Mouse (Mus musculus): ENCODE measurements at regions not wholly inside any gene's neighbourhood (a gene's known extent, or its start where the extent isn't known, plus 50 kb on each side); places are given as distances from the start of the nearest gene placed in this dataset.
A peak's percentile ranks its signal among the peaks of the same experiment; 100 is the strongest.

- TF ChIP-seq CTCF (IDR thresholded peaks at IDR 0.05; ENCODE audit: extremely low read depth, insufficient read length, insufficient replicate concordance, low read depth, low read length) (no peak), POLR2A (IDR thresholded peaks at IDR 0.05; ENCODE audit: low read depth, low read length) (no peak)
- Histone ChIP-seq H3K27me3 (ENCODE audit: control insufficient read depth, insufficient read depth, low read length) (no peaks in the 10 kb centered on the region), H3K4me1 (ENCODE audit: control insufficient read depth, insufficient read depth, insufficient read length, low read length) (peaks cover 8% of the 10 kb centered on the region; the same call in 1 of the 2 replicates), H3K4me3 (ENCODE audit: low read depth, low read length) (no peak overlapping the region), H3K27ac (ENCODE audit: insufficient read depth, low read depth, low read length) (no peak overlapping the region), H3K36me3 (ENCODE audit: control insufficient read depth, insufficient read depth, low read length) (no peaks in the 10 kb centered on the region)
Observed at GRCm38 (mm10) chr13:80946034-80946433, 62.9 kb downstream of the Arrdc3 start.

- Histone ChIP-seq H3K4me1 (ENCODE audit: control insufficient read depth, insufficient read depth, insufficient read length, low read length) (peaks cover 4% of the 10 kb centered on the region; the same call in 1 of the 2 replicates), H3K27me3 (ENCODE audit: control insufficient read depth, insufficient read depth, low read length) (no peaks in the 10 kb centered on the region), H3K4me3 (ENCODE audit: low read depth, low read length) (no peak overlapping the region), H3K36me3 (ENCODE audit: control insufficient read depth, insufficient read depth, low read length) (no peaks in the 10 kb centered on the region), H3K27ac (ENCODE audit: insufficient read depth, low read depth, low read length) (no peak overlapping the region)
- 93% methylated on average over 6 of the region's 6 CpGs for WGBS
- no peak for TF ChIP-seq CTCF (IDR thresholded peaks at IDR 0.05; ENCODE audit: extremely low read depth, insufficient read length, insufficient replicate concordance, low read depth, low read length)
- no peak for TF ChIP-seq POLR2A (IDR thresholded peaks at IDR 0.05; ENCODE audit: low read depth, low read length)
Observed at GRCm38 (mm10) chr13:80947705-80948104, 64.5 kb downstream of the Arrdc3 start.

- H3K27me3 ChIP-seq (ENCODE audit: control insufficient read depth, insufficient read depth, low read length): no peaks in the 10 kb centered on the region
- WGBS: 52% methylated on average over 6 of the region's 6 CpGs
- H3K27ac ChIP-seq (ENCODE audit: insufficient read depth, low read depth, low read length): peak overlapping the region; percentile 62
- no peak for TF ChIP-seq CTCF (IDR thresholded peaks at IDR 0.05; ENCODE audit: extremely low read depth, insufficient read length, insufficient replicate concordance, low read depth, low read length)
- TF ChIP-seq POLR2A (IDR thresholded peaks at IDR 0.05; ENCODE audit: low read depth, low read length): no peak
- no peaks in the 10 kb centered on the region for H3K36me3 ChIP-seq (ENCODE audit: control insufficient read depth, insufficient read depth, low read length)
- no peak overlapping the region for H3K4me3 ChIP-seq (ENCODE audit: low read depth, low read length)
- H3K4me1 ChIP-seq (ENCODE audit: control insufficient read depth, insufficient read depth, insufficient read length, low read length): peaks cover 4% of the 10 kb centered on the region; the same call in 1 of the 2 replicates
Observed at GRCm38 (mm10) chr13:80949133-80949697, 66.0 kb downstream of the Arrdc3 start.

GRCm38 (mm10) chr13:80950239-80950638 is 67.1 kb downstream of the Arrdc3 start:
- Histone ChIP-seq H3K27me3 (ENCODE audit: control insufficient read depth, insufficient read depth, low read length) (no peaks in the 10 kb centered on the region), H3K27ac (ENCODE audit: insufficient read depth, low read depth, low read length) (no peak overlapping the region), H3K4me1 (ENCODE audit: control insufficient read depth, insufficient read depth, insufficient read length, low read length) (peaks cover 4% of the 10 kb centered on the region; the same call in 1 of the 2 replicates), H3K4me3 (ENCODE audit: low read depth, low read length) (no peak overlapping the region), H3K36me3 (ENCODE audit: control insufficient read depth, insufficient read depth, low read length) (no peaks in the 10 kb centered on the region)
- no peak for TF ChIP-seq CTCF (IDR thresholded peaks at IDR 0.05; ENCODE audit: extremely low read depth, insufficient read length, insufficient replicate concordance, low read depth, low read length)
- TF ChIP-seq POLR2A (IDR thresholded peaks at IDR 0.05; ENCODE audit: low read depth, low read length): no peak
- 83% methylated on average over 2 of the region's 2 CpGs for WGBS

- H3K36me3 ChIP-seq (ENCODE audit: control insufficient read depth, insufficient read depth, low read length): no peaks in the 10 kb centered on the region
- no peak overlapping the region for H3K27ac ChIP-seq (ENCODE audit: insufficient read depth, low read depth, low read length)
- TF ChIP-seq CTCF (IDR thresholded peaks at IDR 0.05; ENCODE audit: extremely low read depth, insufficient read length, insufficient replicate concordance, low read depth, low read length) (no peak), POLR2A (IDR thresholded peaks at IDR 0.05; ENCODE audit: low read depth, low read length) (no peak)
- no peak overlapping the region for H3K4me3 ChIP-seq (ENCODE audit: low read depth, low read length)
- 89% methylated on average over 3 of the region's 3 CpGs for WGBS
- H3K4me1 ChIP-seq (ENCODE audit: control insufficient read depth, insufficient read depth, insufficient read length, low read length): peaks cover 4% of the 10 kb centered on the region; the same call in 1 of the 2 replicates
- no peaks in the 10 kb centered on the region for H3K27me3 ChIP-seq (ENCODE audit: control insufficient read depth, insufficient read depth, low read length)
Observed at GRCm38 (mm10) chr13:80950803-80951202, 67.6 kb downstream of the Arrdc3 start.

- peaks cover 4% of the 10 kb centered on the region; the same call in 1 of the 2 replicates for H3K4me1 ChIP-seq (ENCODE audit: control insufficient read depth, insufficient read depth, insufficient read length, low read length)
- no peaks in the 10 kb centered on the region for H3K27me3 ChIP-seq (ENCODE audit: control insufficient read depth, insufficient read depth, low read length)
- TF ChIP-seq CTCF (IDR thresholded peaks at IDR 0.05; ENCODE audit: extremely low read depth, insufficient read length, insufficient replicate concordance, low read depth, low read length) (no peak), POLR2A (IDR thresholded peaks at IDR 0.05; ENCODE audit: low read depth, low read length) (no peak)
- 87% methylated on average over 3 of the region's 3 CpGs for WGBS
- H3K27ac ChIP-seq (ENCODE audit: insufficient read depth, low read depth, low read length): no peak overlapping the region
- H3K36me3 ChIP-seq (ENCODE audit: control insufficient read depth, insufficient read depth, low read length): no peaks in the 10 kb centered on the region
- no peak overlapping the region for H3K4me3 ChIP-seq (ENCODE audit: low read depth, low read length)
Observed at GRCm38 (mm10) chr13:80951327-80951726, 68.1 kb downstream of the Arrdc3 start.

GRCm38 (mm10) chr13:80952851-80953250 is 69.7 kb downstream of the Arrdc3 start:
- H3K36me3 ChIP-seq (ENCODE audit: control insufficient read depth, insufficient read depth, low read length): no peaks in the 10 kb centered on the region
- no peak for TF ChIP-seq CTCF (IDR thresholded peaks at IDR 0.05; ENCODE audit: extremely low read depth, insufficient read length, insufficient replicate concordance, low read depth, low read length)
- no peak for TF ChIP-seq POLR2A (IDR thresholded peaks at IDR 0.05; ENCODE audit: low read depth, low read length)
- 94% methylated on average over 4 of the region's 4 CpGs for WGBS

More at GRCm38 (mm10) chr13:80952851-80953250, 69.7 kb downstream of the Arrdc3 start:
- no peaks in the 10 kb centered on the region for H3K27me3 ChIP-seq (ENCODE audit: control insufficient read depth, insufficient read depth, low read length)
- no peak overlapping the region for H3K4me3 ChIP-seq (ENCODE audit: low read depth, low read length)
- no peak overlapping the region for H3K27ac ChIP-seq (ENCODE audit: insufficient read depth, low read depth, low read length)
- H3K4me1 ChIP-seq (ENCODE audit: control insufficient read depth, insufficient read depth, insufficient read length, low read length): peaks cover 4% of the 10 kb centered on the region; the same call in 1 of the 2 replicates
